Mouse (Mus musculus): ENCODE measurements around the gene Capns2. TPM values are rescaled to one million over a fixed set of nuclear protein-coding genes. Genes with fewer than 3 reads are reported as not detected.

Capns2 gene
- total and polyA plus RNA-seq, 3 experiments = not detected

- H3K79me2 ChIP-seq (replicated peaks; ENCODE audit: control insufficient read depth, extremely low read depth, insufficient read depth, poor library complexity, severe bottlenecking) = no peaks in the 10 kb centered on the region
- H3K4me2 ChIP-seq (ENCODE audit: insufficient read depth, low read depth, poor library complexity, severe bottlenecking) = no peak overlapping the region
- H3K9me3 ChIP-seq (replicated peaks; ENCODE audit: low read length) = peaks cover 64% of the 10 kb centered on the region
- no peak overlapping the region for H3K9ac ChIP-seq (ENCODE audit: insufficient read depth, low read depth)
- TF ChIP-seq ZKSCAN1 (IDR thresholded peaks at IDR 0.05; ENCODE audit: borderline replicate concordance, low read depth, low read length) (no peak), BHLHE40 (IDR thresholded peaks at IDR 0.05; ENCODE audit: low read depth, low read length) (no peak)
- H3K4me3 ChIP-seq (replicated peaks in 1 of 3; ENCODE audit: low read depth in 2 of 3, low read length in 2 of 3, poor library complexity in 1 of 3) = no peak overlapping the region
- dilution Hi-C loops (cut with MboI; ENCODE audit: extremely low pct_ligation_motif_present, extremely low pct_unique_long_range_greater_than_20kb, low sequenced_read_pairs) = no loop called here
- no peak for DNase-seq (ENCODE audit: extremely low read depth)
- no peaks in the 10 kb centered on the region for H3K4me1 ChIP-seq (ENCODE audit: control insufficient read depth in 1 of 2, insufficient read depth in 2 of 2)
- no peak overlapping the region for H3K27ac ChIP-seq (ENCODE audit: insufficient read depth, low read depth)
- no peaks in the 10 kb centered on the region for H3K27me3 ChIP-seq (replicated peaks)
- in situ Hi-C loops (cut with MboI; ENCODE audit: low pct_ligation_motif_present, low pct_unique_long_range_greater_than_20kb, low sequenced_read_pairs) = no loop called here
- no peaks in the 10 kb centered on the region for H3K36me3 ChIP-seq (replicated peaks in 1 of 2; ENCODE audit: control insufficient read depth in 1 of 2, insufficient read depth in 1 of 2, low read length in 1 of 2)
Observed at GRCm38 (mm10) chr8:92903488-92904135, 2.4 kb downstream of the Capns2 start.

GRCm38 (mm10) chr8:92906553-92906952 is 5.3 kb downstream of the Capns2 start:
- dilution Hi-C loops (cut with MboI; ENCODE audit: extremely low pct_ligation_motif_present, extremely low pct_unique_long_range_greater_than_20kb, low sequenced_read_pairs) = no loop called here

GRCm38 (mm10) chr8:92908448-92908847 is 7.2 kb downstream of the Capns2 start:
- no peak for DNase-seq (ENCODE audit: extremely low read depth)
- H3K36me3 ChIP-seq (replicated peaks in 1 of 2; ENCODE audit: control insufficient read depth in 1 of 2, insufficient read depth in 1 of 2, low read length in 1 of 2) = no peaks in the 10 kb centered on the region
- dilution Hi-C loops (cut with MboI; ENCODE audit: extremely low pct_ligation_motif_present, extremely low pct_unique_long_range_greater_than_20kb, low sequenced_read_pairs) (no loop called here), in situ Hi-C loops (cut with MboI; ENCODE audit: low pct_ligation_motif_present, low pct_unique_long_range_greater_than_20kb, low sequenced_read_pairs) (no loop called here)
- no peak overlapping the region for H3K27ac ChIP-seq (ENCODE audit: insufficient read depth, low read depth)
- H3K4me3 ChIP-seq (replicated peaks in 1 of 3; ENCODE audit: low read depth in 2 of 3, low read length in 2 of 3, poor library complexity in 1 of 3) = no peak overlapping the region
- TF ChIP-seq RAD21 (IDR thresholded peaks at IDR 0.05; ENCODE audit: low read depth, low read length) = no peak
- no peak for TF ChIP-seq MAFK (IDR thresholded peaks at IDR 0.05; ENCODE audit: insufficient replicate concordance, low read length)
- H3K4me1 ChIP-seq (ENCODE audit: control insufficient read depth in 1 of 2, insufficient read depth in 2 of 2) = no peaks in the 10 kb centered on the region
- peaks cover 64% of the 10 kb centered on the region for H3K9me3 ChIP-seq (replicated peaks; ENCODE audit: low read length)
- no peak overlapping the region for H3K9ac ChIP-seq (ENCODE audit: insufficient read depth, low read depth)
- no peaks in the 10 kb centered on the region for H3K79me2 ChIP-seq (replicated peaks; ENCODE audit: control insufficient read depth, extremely low read depth, insufficient read depth, poor library complexity, severe bottlenecking)
- no peaks in the 10 kb centered on the region for H3K27me3 ChIP-seq (replicated peaks)
- no peak overlapping the region for H3K4me2 ChIP-seq (ENCODE audit: insufficient read depth, low read depth, poor library complexity, severe bottlenecking)

More at GRCm38 (mm10) chr8:92906553-92906952, 5.3 kb downstream of the Capns2 start:
- Histone ChIP-seq H3K9ac (ENCODE audit: insufficient read depth, low read depth) (no peak overlapping the region), H3K4me2 (ENCODE audit: insufficient read depth, low read depth, poor library complexity, severe bottlenecking) (no peak overlapping the region), H3K9me3 (replicated peaks; ENCODE audit: low read length) (peaks cover 71% of the 10 kb centered on the region), H3K4me1 (ENCODE audit: control insufficient read depth in 1 of 2, insufficient read depth in 2 of 2) (no peaks in the 10 kb centered on the region), H3K27ac (ENCODE audit: insufficient read depth, low read depth) (no peak overlapping the region), H3K27me3 (replicated peaks) (no peaks in the 10 kb centered on the region), H3K79me2 (replicated peaks; ENCODE audit: control insufficient read depth, extremely low read depth, insufficient read depth, poor library complexity, severe bottlenecking) (no peaks in the 10 kb centered on the region), H3K4me3 (replicated peaks in 1 of 3; ENCODE audit: low read depth in 2 of 3, low read length in 2 of 3, poor library complexity in 1 of 3) (no peak overlapping the region), H3K36me3 (replicated peaks in 1 of 2; ENCODE audit: control insufficient read depth in 1 of 2, insufficient read depth in 1 of 2, low read length in 1 of 2) (no peaks in the 10 kb centered on the region)
- TF ChIP-seq MYC (IDR thresholded peaks at IDR 0.05; ENCODE audit: low read depth, low read length) (no peak), JUND (conservative IDR thresholded peaks at IDR 0.05; ENCODE audit: low read depth, low read length) (no peak), POLR2AphosphoS2 (IDR thresholded peaks at IDR 0.05; ENCODE audit: low read depth, low read length) (no peak), TBP (conservative IDR thresholded peaks at IDR 0.05; ENCODE audit: low read depth, low read length) (no peak)
- no peak for DNase-seq (ENCODE audit: extremely low read depth)
- in situ Hi-C loops (cut with MboI; ENCODE audit: low pct_ligation_motif_present, low pct_unique_long_range_greater_than_20kb, low sequenced_read_pairs) = no loop called here

Data from CH12.LX (cell line).